Mouse (Mus musculus) heart, adult 18-20 months (tissue): Measurements from ENCODE around the gene Cyp2c37. TPM values are rescaled to one million over a fixed set of nuclear protein-coding genes. Genes with fewer than 3 reads are reported as not detected.
"Not testable (repeated sequence)": the region's sequence is repeated elsewhere in the genome, so short reads cannot be mapped to it uniquely, and the experiment has no call there.

Experiments
- DNase-seq, 2 experiments: peaks; one replicate each; pipeline ENCODE4 v3.0.0; 2021 to 2022; ENCODE audit warnings: mixed read lengths in 1 of 2
- long read RNA-seq, 2 experiments: library from polyadenylated mRNA; stranded (forward); transcript quantifications; one replicate each; pipeline ENCODE4 v2.0.0; 2021
- total RNA-seq, 2 experiments: library from RNA; stranded (reverse); gene quantifications; 2 replicates each; pipeline ENCODE4 v1.2.3; 2021

The Cyp2c37 gene
- not detected for total RNA-seq
- long read RNA-seq, experiment 1 = 0 reads
- long read RNA-seq, experiment 2 = 0 reads

DNA sequence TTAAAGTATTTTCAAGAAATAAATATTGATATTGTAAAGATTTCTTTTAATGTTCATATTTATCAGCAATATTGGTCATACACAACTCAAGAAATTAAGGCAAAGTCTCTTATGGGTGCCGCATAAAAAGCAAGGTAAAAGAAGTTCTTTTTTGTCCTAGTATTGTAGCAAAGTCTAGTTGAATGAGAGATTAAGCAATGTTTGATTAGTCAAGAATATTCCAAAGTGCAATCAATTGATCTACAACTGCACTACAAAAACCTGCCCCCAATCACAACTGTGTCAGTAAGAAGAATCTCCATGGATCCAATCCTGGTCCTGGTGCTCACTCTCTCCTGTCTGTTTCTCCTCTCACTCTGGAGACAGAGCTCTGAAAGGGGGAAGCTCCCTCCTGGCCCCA lies at the start of gene Cyp2c37:
Gene Cyp2c37, plus strand, starts transcription at position 285 of the 400 bp plus-strand sequence.
- not testable (repeated sequence) for DNase-seq

GRCm38 (mm10) chr19:39960861-39961260 lies 31.4 kb upstream of the Cyp2c37 start:
- not testable (repeated sequence) for DNase-seq

- not testable (repeated sequence) for DNase-seq
Observed at GRCm38 (mm10) chr19:39971096-39971495, 21.1 kb upstream of the Cyp2c37 start.

- DNase-seq = no peak
Observed at GRCm38 (mm10) chr19:39989471-39989870, 2.8 kb upstream of the Cyp2c37 start.

Other genes starting within 250 kb of the Cyp2c37 start
- gene Cyp2c40, start 179.6 kb upstream of the Cyp2c37 start, total RNA-seq = not detected
- not detected for gene Cyp2c69, start 105.6 kb upstream of the Cyp2c37 start, total RNA-seq
- gene Cyp2c54, start 81.4 kb downstream of the Cyp2c37 start, total RNA-seq = not detected
- gene Cyp2c50, start 97.3 kb downstream of the Cyp2c37 start, total RNA-seq = not detected
- gene Cyp2c70, start 194.9 kb downstream of the Cyp2c37 start, total RNA-seq = under 1 TPM; 0.28 to 0.30 TPM